In genomic region chr5:147925935-147926604, GRCm38 (mm10) we compare ENCODE assay signal across 10 mouse cellular contexts. TPM values are rescaled to one million over a fixed set of nuclear protein-coding genes. Genes with fewer than 3 reads are reported as not detected.
DNase-seq lines count a peak whose midpoint lies in the region; ATAC-seq and TF ChIP-seq lines count a peak whose summit lies in the region.
"Had no signal": no experiment of that assay in that cellular context is flagged by ENCODE, and none has a peak within 500 bp of the region (broad histone marks: within the 10 kb centered on the region; RNA-seq: fewer than 3 reads in every experiment).

No protein-coding gene starts in this region.

- no peak overlapping the region for H3K9ac ChIP-seq in liver, embryonic 11.5 days (ENCODE audit: low read depth, low read length)
- H3K9ac ChIP-seq: lung, embryonic 15.5 days had no signal

- 0 out of 2 replicates have a peak, but pooled peaks have one; percentile 6 for TF ChIP-seq CTCF in embryonic fibroblast, embryonic 13.5 days (IDR thresholded peaks at IDR 0.05; ENCODE audit: borderline replicate concordance, insufficient read depth, low read length)

- no peak overlapping the region for H3K27ac ChIP-seq in liver, embryonic 11.5 days (ENCODE audit: low read depth, low read length)
- H3K27ac ChIP-seq in embryonic fibroblast, embryonic 13.5 days (ENCODE audit: insufficient read depth, low read length): no peak overlapping the region
- H3K27ac ChIP-seq: lung, embryonic 15.5 days had no signal

- no peaks in the 10 kb centered on the region for H3K36me3 ChIP-seq in liver, embryonic 11.5 days (ENCODE audit: control insufficient read depth, insufficient read depth, low read length)
- H3K36me3 ChIP-seq: lung, embryonic 15.5 days had no signal

- no peaks in the 10 kb centered on the region for H3K9me3 ChIP-seq in liver, embryonic 11.5 days (ENCODE audit: control insufficient read depth, low read length)
- H3K9me3 ChIP-seq: lung, embryonic 15.5 days had no signal

- no peak overlapping the region for H3K4me3 ChIP-seq in liver, embryonic 11.5 days (ENCODE audit: low read depth, low read length)
- H3K4me3 ChIP-seq in embryonic fibroblast, embryonic 13.5 days (ENCODE audit: insufficient read depth, low read length): no peak overlapping the region
- H3K4me3 ChIP-seq: erythroblast, embryonic 14.5 days; lung, embryonic 15.5 days had no signal

- H3K4me1 ChIP-seq in liver, embryonic 11.5 days (replicated peaks; ENCODE audit: control insufficient read depth, insufficient read depth, low read length): no peaks in the 10 kb centered on the region
- H3K4me1 ChIP-seq in embryonic fibroblast, embryonic 13.5 days (ENCODE audit: control insufficient read depth, insufficient read depth, low read length): no peaks in the 10 kb centered on the region
- H3K4me1 ChIP-seq: lung, embryonic 15.5 days had no signal

- peak; percentile 27 for DNase-seq in CD4-positive, CD25-positive, alpha-beta regulatory T cell, adult 2 months (ENCODE audit: low read depth, low spot score)
- peak; percentile 41 for DNase-seq in liver
- no peak for DNase-seq in liver, embryonic 11.5 days (ENCODE audit: low spot score)
- no peak for DNase-seq in Muller cell, postnatal 12 days (ENCODE audit: inconsistent ontology term)
- no peak for DNase-seq in right cerebral cortex, adult 2 months (ENCODE audit: low spot score in 2 of 2)

- H3K4me2 ChIP-seq in liver, embryonic 11.5 days: no peak overlapping the region
- H3K4me2 ChIP-seq: lung, embryonic 15.5 days had no signal

- no peaks in the 10 kb centered on the region for H3K27me3 ChIP-seq in liver, embryonic 11.5 days (replicated peaks; ENCODE audit: control insufficient read depth, insufficient read depth, low read length)
- H3K27me3 ChIP-seq: lung, embryonic 15.5 days had no signal

- TF ChIP-seq POLR2A in embryonic fibroblast, embryonic 13.5 days (IDR thresholded peaks at IDR 0.05; ENCODE audit: low read depth, low read length): no peak

- no peak for ATAC-seq in CD4-positive, CD25-positive, alpha-beta regulatory T cell, adult 4 months
- ATAC-seq in liver, embryonic 11.5 days (replicated peaks; ENCODE audit: low FRiP score): no peak
- 0 out of 2 replicates have a peak, but pooled peaks have one; percentile 60 for ATAC-seq in megakaryocyte-erythroid progenitor cell, adult 5-6 weeks (replicated peaks; ENCODE audit: low FRiP score, low TSS enrichment, poor library complexity, severe bottlenecking)

- WGBS in liver, embryonic 11.5 days: 57% methylated on average over 15 of the region's 15 CpGs

RNA-seq across cellular contexts. Expression of gene Mtus2, which starts 31.1 kb away (rescaled TPM):
- 1 to 10 TPM; 5.2 TPM for polyA plus RNA-seq in CD4-positive, CD25-positive, alpha-beta regulatory T cell, adult 4 months (2017; shearing (Covaris generic))
- 3.2 and 3.9 TPM in 2 replicates for polyA plus RNA-seq in liver, embryonic 11.5 days (2014; fragmentation: Nextera tagmentation; extraction: Ambion mirVana)
- polyA plus RNA-seq in embryonic fibroblast, embryonic 13.5 days (2011; ENCODE audit: insufficient read length, low read depth, missing spikeins): 6.8 and 7.5 TPM in 2 replicates
- 0.27 and 1.5 TPM in 2 replicates for total RNA-seq in megakaryocyte-erythroid progenitor cell, adult 5-6 weeks (2014; fragmentation: Nextera tagmentation)
- 0.65 and 1.8 TPM in 2 replicates for total RNA-seq in megakaryocyte-erythroid progenitor cell, adult 5-6 weeks (2017)
- polyA plus RNA-seq: erythroblast, embryonic 14.5 days had no signal

RNA-seq across cellular contexts. Expression of gene Slc46a3, which starts 31.5 kb away (rescaled TPM):
- 10 to 100 TPM; 18.2 to 23.6 TPM for polyA plus RNA-seq in CD4-positive, CD25-positive, alpha-beta regulatory T cell, adult 4 months (2017; shearing (Covaris generic))
- 13.9 and 14.1 TPM in 2 replicates for polyA plus RNA-seq in liver, embryonic 11.5 days (2014; fragmentation: Nextera tagmentation; extraction: Ambion mirVana)
- polyA plus RNA-seq in embryonic fibroblast, embryonic 13.5 days (2011; ENCODE audit: insufficient read length, low read depth, missing spikeins): 0.58 and 2.1 TPM in 2 replicates
- total RNA-seq in megakaryocyte-erythroid progenitor cell, adult 5-6 weeks (2014; fragmentation: Nextera tagmentation): 23.9 and 24.2 TPM in 2 replicates
- 13.8 and 16.7 TPM in 2 replicates for total RNA-seq in megakaryocyte-erythroid progenitor cell, adult 5-6 weeks (2017)

Comparison
In these comparisons a context has a peak if more than half of its experiments do, and no peak if none do; other contexts are left out.
1. DNase-seq: peak in CD4-positive, CD25-positive, alpha-beta regulatory T cell, adult 2 months (single experiment) and liver (single experiment); none in liver, embryonic 11.5 days (single experiment), Muller cell, postnatal 12 days (single experiment) and right cerebral cortex, adult 2 months (0 of 2).